Mouse (Mus musculus) right cerebral cortex, postnatal 10 days (tissue): ENCODE measurements around the gene Pak1.
"Not testable (repeated sequence)": the region's sequence is repeated elsewhere in the genome, so short reads cannot be mapped to it uniquely, and the experiment has no call there.

Experiments
- DNase-seq, 2 experiments: peaks; one replicate each; pipeline ENCODE4 v3.0.0; 2021; ENCODE audit warnings: low spot score in 2 of 2

Gene Pak1

DNA sequence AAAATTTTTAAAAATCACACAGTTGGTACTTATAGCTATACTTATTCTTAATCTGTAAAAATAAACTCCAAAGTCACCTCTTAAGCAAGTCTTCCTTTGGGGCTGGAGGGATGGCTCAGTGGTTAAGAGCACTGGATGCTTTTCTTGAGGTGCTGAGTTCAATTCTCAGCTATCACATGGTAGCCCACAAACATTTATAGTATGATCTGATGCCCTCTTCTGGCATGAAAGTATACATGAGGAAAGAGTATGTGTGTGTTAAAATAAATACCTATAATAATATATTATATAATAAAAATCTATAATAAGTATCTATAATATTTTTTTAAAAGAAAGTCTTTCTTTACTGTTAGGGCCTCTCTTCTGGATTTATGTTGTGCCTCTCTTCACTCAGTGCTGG, 58.2 kb downstream of the Pak1 start:
- DNase-seq: no peak

DNA sequence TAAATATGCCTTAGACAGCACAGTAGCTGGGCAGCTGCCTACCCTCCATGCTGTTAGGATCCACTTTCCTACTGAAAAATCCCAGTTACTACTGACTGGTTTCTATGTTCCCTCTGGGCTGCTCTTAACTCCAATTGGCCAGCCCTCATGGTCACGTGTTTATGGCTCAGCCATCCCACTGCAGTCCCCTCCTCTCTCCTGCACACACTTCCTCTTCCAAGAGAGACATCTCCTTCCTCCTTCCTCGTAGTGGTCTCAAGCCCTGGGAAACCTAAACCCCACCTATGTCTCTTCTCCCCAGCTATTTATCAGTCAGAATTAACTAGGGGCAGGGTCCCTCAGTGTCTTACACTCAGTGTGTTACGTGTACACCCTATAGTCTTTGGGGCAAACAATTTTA, 61.2 kb downstream of the Pak1 start:
- not testable (repeated sequence) for DNase-seq

DNA sequence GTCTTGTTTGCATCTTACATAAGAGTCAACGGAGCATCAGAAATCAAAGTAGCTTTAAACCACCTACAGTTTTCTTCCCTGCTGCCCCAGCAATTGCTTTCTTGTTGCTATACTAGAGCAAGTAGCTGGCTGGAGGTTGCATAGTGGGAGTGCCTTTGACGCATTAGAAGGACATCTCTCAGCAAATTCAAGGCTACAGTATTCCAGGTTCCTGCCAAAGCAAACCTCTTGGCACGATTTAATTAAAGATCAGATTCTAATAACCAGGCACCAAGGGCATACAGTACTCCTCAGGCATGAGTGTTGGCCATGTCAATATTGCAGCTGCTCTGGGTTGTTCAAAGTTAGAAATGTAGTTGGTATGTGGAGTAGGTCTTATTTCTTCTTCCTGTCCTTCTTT, 62.0 kb downstream of the Pak1 start:
- DNase-seq: no peak

DNA sequence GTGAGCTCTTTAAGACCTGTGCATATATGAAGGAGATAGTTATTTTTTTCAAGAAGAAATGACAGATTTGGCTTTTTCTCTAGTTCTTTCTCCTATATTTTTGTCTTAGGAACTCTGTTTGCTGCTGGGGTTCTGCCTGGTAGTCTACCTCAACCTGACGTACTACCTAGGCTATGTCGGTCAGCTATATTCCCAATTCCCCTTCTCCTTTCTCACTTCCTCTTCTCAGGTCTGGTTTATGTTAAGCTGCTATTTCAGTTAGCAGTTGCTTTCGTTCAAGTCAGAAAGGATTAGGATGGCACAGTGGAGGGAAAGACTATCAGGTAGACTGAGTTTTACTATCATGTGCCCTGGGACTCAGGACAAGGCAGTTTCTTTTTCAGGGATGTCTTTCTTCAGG, 75.2 kb downstream of the Pak1 start:
- no peak for DNase-seq

DNA sequence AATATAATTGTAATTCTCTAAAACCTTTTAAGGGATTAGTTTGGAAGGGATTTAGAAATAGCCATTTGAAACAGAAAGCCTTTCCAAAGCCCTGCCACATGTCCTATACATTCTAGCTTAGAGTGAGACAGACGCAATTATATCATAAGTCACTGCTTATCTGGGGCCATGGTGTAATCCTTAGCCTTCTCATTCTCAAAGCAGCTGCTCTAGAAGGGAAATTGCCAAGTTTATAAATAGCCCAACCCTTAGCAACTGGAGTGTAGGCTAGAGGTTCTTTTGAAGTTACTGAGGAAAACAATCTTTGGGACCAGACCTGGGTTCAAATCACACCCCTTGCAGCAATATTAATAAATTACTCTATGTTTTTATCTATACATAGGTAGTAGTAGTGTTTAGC, 76.2 kb downstream of the Pak1 start:
- no peak for DNase-seq

DNA sequence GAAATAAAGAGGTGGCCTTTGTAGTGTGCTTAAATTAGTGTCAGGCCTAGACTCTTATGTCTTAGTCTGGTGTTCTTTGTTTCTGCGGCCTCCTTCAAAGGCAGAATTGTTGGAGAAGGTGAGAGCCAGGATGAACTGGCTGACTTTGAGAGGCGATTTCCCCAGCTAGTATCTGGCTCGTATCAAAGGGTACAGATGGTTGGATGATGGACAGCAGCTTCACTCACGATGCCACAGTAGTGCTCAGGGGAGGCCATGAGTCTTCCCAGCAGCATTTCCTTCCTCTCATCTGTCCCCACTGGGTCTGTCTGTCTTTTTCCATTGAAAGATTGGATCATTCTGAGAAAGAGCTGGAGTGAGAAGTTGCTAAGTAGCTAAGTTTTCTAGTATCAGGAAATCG, 79.5 kb downstream of the Pak1 start:
- no peak for DNase-seq

DNA sequence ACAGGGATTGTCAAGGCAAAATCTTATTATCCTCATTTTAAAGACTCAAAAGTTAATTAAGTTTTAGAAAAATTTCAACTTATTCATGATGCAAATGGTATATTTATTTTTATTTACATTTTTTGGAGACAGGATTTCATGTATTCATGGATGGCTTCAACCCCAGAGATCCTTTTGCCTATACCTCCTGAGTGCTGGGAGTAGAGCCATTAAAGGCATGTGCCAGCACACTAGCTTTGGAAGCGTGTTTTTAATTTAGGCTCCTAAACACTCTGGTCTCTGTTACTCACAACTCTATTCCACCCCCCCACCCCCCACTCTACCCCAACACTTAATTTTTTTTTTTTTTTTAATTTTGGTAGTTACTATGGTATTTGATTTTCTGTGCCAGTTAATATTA, 80.4 kb downstream of the Pak1 start:
- no peak for DNase-seq

DNA sequence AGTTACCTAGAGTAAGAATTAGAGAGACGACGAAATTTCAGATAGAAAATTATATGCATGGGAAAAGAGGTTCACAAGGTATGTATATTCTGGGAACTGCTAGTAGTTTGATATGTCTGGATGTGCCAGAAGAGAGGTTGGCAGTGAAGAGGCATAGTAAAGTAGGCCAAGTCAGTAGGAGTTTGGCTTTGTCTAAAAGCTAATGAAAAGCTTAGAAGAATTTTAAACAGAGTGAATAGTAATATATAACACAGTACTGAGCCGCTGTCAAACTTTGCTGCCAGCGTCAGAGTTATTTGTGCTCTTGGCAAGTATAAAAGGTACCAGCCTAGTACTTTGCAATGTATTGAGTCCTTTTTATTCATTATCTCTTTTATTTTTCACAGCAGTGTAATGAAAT, 84.1 kb downstream of the Pak1 start:
- DNase-seq: peak; percentile 43 to 53

DNA sequence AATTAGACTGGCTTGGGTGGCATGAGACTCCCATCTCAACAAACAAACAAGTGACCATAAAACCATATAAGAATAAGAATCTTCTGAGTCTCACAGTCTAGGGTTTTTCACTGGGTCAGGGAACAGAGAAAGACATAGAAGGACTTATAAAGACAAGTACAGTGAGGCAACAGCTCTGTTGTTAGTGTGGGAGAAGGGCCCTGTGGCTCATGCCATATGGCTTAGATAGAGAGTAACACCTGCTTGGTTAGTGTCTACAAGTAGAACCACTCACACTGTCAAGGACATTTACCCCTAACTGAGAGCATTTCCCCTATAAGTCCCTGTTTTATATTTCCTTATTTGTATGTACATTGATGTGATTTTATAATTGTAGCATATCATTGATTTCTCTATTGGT, 85.0 kb downstream of the Pak1 start:
- DNase-seq: no peak

DNA sequence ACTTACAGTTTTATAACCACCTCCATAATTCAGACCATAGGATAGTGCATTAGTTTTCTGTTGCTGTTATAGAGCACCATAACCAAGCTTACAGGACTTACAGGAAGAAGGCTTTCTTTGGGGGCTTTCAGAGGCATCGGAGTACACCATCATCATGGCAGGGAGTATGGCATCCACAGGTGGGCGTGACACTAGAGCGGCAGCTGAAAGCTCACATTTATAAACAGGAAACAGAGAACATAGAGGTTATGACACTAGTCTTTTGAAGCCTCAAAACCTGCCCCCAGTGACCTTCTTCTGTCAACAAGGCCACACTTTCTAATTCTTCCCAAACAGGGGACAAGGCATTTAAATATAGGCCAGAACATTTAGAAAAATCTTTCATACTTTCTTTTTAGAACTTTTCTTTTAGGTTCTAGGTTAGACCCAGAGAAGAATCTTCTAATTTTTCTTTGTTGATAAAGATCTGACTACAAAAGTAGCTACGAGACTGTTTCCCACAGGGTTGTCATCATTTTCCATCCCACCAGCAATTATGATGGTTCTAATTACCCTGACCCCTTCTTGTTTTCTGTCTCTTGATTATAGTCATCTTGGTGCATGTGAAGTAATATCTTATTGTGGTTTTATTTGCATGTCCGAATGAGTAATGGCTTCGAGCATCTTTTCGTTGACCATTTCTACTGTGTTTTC, 89.7 kb downstream of the Pak1 start:
- no peak for DNase-seq

DNA sequence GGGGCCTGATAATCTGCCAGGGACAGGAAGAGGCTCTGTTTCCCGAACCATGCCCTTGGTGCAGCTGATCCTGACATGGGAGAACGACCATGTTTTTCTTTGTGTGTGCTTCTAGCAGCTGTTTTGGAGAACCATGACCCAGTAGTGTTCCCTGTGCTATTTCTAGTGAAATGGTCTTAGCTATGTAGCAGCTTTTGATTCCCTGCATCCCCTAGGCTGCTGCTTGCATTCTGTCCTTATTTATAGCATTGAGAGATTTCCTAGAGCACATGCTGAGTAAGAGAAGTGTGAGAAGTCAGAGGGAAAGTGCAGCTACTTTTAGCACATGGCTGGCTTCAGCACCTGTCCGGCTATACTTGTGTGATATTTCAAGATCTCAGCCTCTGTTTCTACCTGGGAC, 123.3 kb downstream of the Pak1 start:
- no peak for DNase-seq

DNA sequence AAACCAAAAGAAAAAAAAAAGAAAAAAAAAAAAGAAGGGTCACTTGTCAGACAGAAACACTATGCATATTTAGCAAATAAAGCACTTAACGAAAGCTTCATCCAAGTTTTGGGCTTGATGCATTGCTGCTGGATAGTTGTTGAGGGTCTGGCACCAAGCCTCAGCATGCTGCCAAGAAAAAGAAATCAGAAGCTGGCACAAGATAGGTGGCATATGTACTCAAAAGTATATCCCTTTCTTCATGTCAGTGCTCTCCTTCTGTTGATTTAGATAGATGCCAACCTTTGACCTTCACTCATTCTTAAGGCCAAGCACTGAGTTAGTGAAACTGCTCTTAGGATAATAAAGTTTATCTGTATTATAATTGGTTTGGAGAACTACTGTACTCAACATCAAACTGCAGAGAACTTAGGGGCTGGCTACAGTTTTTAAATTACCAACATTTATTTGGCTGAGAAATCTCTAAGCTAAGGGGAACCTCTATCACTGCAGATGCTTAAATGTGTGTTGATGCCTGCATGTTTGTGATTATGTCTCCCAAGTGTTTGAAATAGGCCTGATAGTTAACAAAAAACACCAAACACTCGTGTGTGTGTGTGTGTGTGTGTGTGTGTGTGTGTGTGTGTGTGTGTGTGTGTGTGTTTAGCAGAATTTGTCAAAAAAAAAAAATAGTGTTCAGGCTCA, 126.6 kb downstream of the Pak1 start:
- DNase-seq: peak; percentile 49 to 70

DNA sequence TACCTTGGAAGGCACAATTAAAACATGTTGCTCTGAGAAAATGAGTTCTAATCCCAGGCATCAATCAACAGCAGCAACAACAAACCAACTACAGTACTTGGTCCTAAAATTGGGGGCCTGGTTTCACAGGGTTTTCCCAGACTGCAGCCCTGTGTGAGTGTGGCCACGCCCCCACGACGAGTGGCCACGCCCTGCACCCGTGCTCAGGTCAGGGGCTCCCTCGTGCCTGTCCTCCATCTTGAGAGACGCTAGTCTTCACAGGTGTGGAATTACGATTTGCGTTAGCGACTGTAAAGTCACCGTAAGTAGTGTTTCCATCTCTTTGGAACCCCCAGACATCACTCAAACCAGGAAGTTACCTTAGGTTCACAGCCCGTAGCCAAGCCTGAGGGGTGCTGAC, 131.4 kb downstream of the Pak1 start, which contains the start of gene Gdpd4:
TSS of gene Gdpd4 (plus strand) at position 214 of the 400 bp plus-strand sequence.
- DNase-seq: no peak

DNA sequence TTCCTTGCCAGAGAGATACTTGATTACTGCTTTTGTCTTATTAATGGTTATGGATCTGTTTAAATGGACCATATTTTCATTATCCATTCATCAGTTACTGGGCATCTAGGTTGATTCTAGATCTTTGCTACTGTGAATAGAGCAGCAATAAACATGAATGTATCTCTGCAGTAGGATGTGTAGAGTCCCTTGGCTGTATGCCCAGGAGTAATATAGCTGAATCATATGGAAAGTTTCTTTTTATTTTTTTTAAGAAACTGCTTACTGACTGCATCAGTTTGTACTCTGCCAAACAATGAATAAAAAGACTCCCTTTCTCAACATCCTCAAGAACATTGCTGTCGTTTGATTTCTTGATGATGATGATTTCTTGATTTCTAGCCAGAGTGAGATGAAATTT, 137.5 kb downstream of the Pak1 start:
- no peak for DNase-seq

DNA sequence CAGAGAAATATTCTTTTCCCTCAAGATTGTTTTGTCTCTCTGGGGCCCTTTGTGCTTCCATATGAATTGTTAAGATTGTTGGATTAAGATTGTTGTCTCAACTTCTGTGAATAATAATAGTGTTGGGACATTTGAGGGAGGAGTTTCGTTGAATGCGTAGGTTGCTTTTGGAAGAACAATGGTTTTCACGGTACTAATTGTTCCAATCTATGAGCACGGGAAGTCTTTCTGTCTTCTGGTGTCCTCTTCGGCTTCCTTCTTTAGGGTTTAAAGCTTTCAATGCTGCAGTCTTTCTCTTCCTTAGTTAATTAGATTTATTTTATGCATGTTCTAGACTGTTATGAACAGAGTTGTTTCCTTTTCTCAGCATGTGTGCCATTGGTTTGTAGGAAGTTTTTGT, 138.6 kb downstream of the Pak1 start:
- DNase-seq: no peak

DNA sequence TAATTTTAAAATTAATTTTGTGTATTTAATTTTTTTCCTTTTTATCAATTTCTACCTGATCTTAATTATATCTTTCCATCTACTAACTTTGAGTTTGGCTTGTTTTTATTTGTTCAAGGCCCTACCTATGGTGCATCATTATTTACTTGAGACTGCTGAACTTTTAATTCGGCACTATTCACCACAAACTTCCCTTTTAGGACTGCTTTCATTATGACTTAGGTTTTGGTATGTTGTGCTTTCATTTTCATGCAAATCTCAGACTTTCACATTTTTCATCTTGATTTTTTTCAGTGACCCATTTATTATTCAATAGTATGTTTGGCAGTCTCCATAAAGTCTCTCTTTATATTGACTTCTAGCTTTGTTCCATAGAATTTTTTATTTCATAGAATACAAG, 156.1 kb downstream of the Pak1 start:
- DNase-seq: no peak
